Mouse (Mus musculus) heart, adult 2 months (tissue): Measurements from ENCODE around the gene Ppp2r3a. TPM values are rescaled to one million over a fixed set of nuclear protein-coding genes. Genes with fewer than 3 reads are reported as not detected.

Source experiments
- DNase-seq, 2 experiments: peaks; one replicate each; pipeline ENCODE4 v3.0.0; 2021
- H3K27ac ChIP-seq: fragments of 200-600 bp; 2 replicates; pipeline ENCODE4 v1.8.1; 2022
- H3K27me3 ChIP-seq: fragments of 200-500 bp; 2 replicates; pipeline ENCODE4 v1.6.1; 2012; ENCODE audit warnings: mild to moderate bottlenecking, low read length, inconsistent platforms, mixed read lengths; ENCODE audit not compliant: control insufficient read depth, insufficient read depth
- H3K36me3 ChIP-seq: fragments of 200-500 bp; 2 replicates; pipeline ENCODE4 v1.6.1; 2012; ENCODE audit warnings: low read length, inconsistent platforms; ENCODE audit not compliant: control insufficient read depth, insufficient read depth
- H3K4me1 ChIP-seq: fragments of 200-500 bp; 2 replicates; pipeline ENCODE4 v1.6.1; 2011; ENCODE audit warnings: low read length; ENCODE audit not compliant: control insufficient read depth, insufficient read depth
- H3K4me3 ChIP-seq: fragments of 200-600 bp; 2 replicates; pipeline ENCODE4 v1.8.1; 2022
- H3K79me2 ChIP-seq: fragments of 200-500 bp; replicated peaks from 2 replicates; pipeline ENCODE4 v1.6.1; 2012; ENCODE audit warnings: mild to moderate bottlenecking, inconsistent platforms, low read length, moderate library complexity, mixed read lengths; ENCODE audit not compliant: control insufficient read depth, insufficient read depth
- H3K9ac ChIP-seq: fragments of 200-500 bp; 2 replicates; pipeline ENCODE4 v1.6.1; 2012; ENCODE audit warnings: low read depth, mild to moderate bottlenecking, control low read depth, inconsistent platforms, low read length, mixed read lengths
- CTCF ChIP-seq: fragments of 200-600 bp; IDR thresholded peaks from 2 replicates; pipeline ENCODE4 v1.8.1; 2022; ENCODE audit warnings: antibody characterized with exemption, mild to moderate bottlenecking, moderate library complexity
- EP300 ChIP-seq: fragments of 200-500 bp; IDR thresholded peaks from 2 replicates; pipeline ENCODE4 v1.6.1; 2011; ENCODE audit warnings: low read depth, low read length, control low read depth; ENCODE audit not compliant: insufficient read depth
- POLR2A ChIP-seq: fragments of 200-500 bp; IDR thresholded peaks from 2 replicates; pipeline ENCODE4 v1.6.1; 2011; ENCODE audit warnings: mild to moderate bottlenecking, low read depth, low read length, control low read depth; ENCODE audit not compliant: insufficient read depth
- WGBS: fragments of 180-500 bp; shearing (Covaris S2); methylation state at CpG from one replicate; pipeline ENCODE4 v1.1.7; 2018; 5-methylcytosine and 5-hydroxymethylcytosine counted together
- intact Hi-C: fragments of 180-260 bp; cut with DNase I; formaldehyde crosslinking; loops from one replicate; pipeline ENCODE4 v1.15.1; 2025
- polyA plus RNA-seq: library from polyadenylated mRNA; depleted of rRNA; stranded (reverse); fragments of >200 nt; gene quantifications from 2 replicates; pipeline ENCODE4 v1.2.3, GENCODE M21; 2012
- total RNA-seq, 2 experiments: library from RNA; stranded (reverse); gene quantifications; 2 replicates each; pipeline ENCODE4 v1.2.3; 2021

Ppp2r3a gene
- total and polyA plus RNA-seq, 3 experiments = 51.7 to 215 (median 179) TPM

GRCm38 (mm10) chr9:101280867-101281266 lies 29.3 kb upstream of the Ppp2r3a start:
- Histone ChIP-seq H3K4me1 (no peaks in the 10 kb centered on the region), H3K79me2 (no peaks in the 10 kb centered on the region), H3K27me3 (no peaks in the 10 kb centered on the region), H3K9ac (no peak overlapping the region), H3K36me3 (no peaks in the 10 kb centered on the region), H3K4me3 (no peak overlapping the region), H3K27ac (no peak overlapping the region)
- 58% methylated on average over 6 of the region's 6 CpGs for WGBS
- TF ChIP-seq CTCF = no peak
- TF ChIP-seq EP300 = no peak
- no peak for TF ChIP-seq POLR2A
- no peak for DNase-seq
- intact Hi-C loops = no loop called here

- H3K4me1 ChIP-seq = no peaks in the 10 kb centered on the region
- 80% methylated on average over 10 of the region's 10 CpGs for WGBS
- no peak overlapping the region for H3K9ac ChIP-seq
- no peaks in the 10 kb centered on the region for H3K27me3 ChIP-seq
- DNase-seq = no peak
- no peaks in the 10 kb centered on the region for H3K79me2 ChIP-seq
- H3K4me3 ChIP-seq = no peak overlapping the region
- TF ChIP-seq EP300 (no peak), CTCF (no peak), POLR2A (no peak)
- no peak overlapping the region for H3K27ac ChIP-seq
- intact Hi-C loops = no loop called here
- no peaks in the 10 kb centered on the region for H3K36me3 ChIP-seq
Measured at GRCm38 (mm10) chr9:101280211-101280610, 28.6 kb upstream of the Ppp2r3a start.

GRCm38 (mm10) chr9:101272715-101273114 lies 21.1 kb upstream of the Ppp2r3a start:
- Histone ChIP-seq H3K27ac (no peak overlapping the region), H3K9ac (no peak overlapping the region), H3K79me2 (no peaks in the 10 kb centered on the region), H3K4me1 (no peaks in the 10 kb centered on the region), H3K4me3 (no peak overlapping the region), H3K36me3 (no peaks in the 10 kb centered on the region), H3K27me3 (no peaks in the 10 kb centered on the region)
- intact Hi-C loops = no loop called here
- DNase-seq = no peak
- WGBS = 79% methylated on average over 7 of the region's 7 CpGs
- TF ChIP-seq CTCF (no peak), POLR2A (no peak), EP300 (no peak)

- intact Hi-C loops = no loop called here
- TF ChIP-seq POLR2A (no peak), EP300 (no peak), CTCF (no peak)
- Histone ChIP-seq H3K79me2 (no peaks in the 10 kb centered on the region), H3K4me3 (no peak overlapping the region), H3K36me3 (no peaks in the 10 kb centered on the region), H3K4me1 (no peaks in the 10 kb centered on the region), H3K27me3 (no peaks in the 10 kb centered on the region), H3K27ac (no peak overlapping the region), H3K9ac (no peak overlapping the region)
- 59% methylated on average over 5 of the region's 5 CpGs for WGBS
- no peak for DNase-seq
Measured at GRCm38 (mm10) chr9:101270020-101270419, 18.4 kb upstream of the Ppp2r3a start.

GRCm38 (mm10) chr9:101266043-101266442 lies 14.4 kb upstream of the Ppp2r3a start:
- H3K4me3 ChIP-seq = no peak overlapping the region
- no peaks in the 10 kb centered on the region; the same call in 1 of the 2 replicates for H3K36me3 ChIP-seq
- TF ChIP-seq CTCF (no peak), POLR2A (no peak), EP300 (no peak)
- H3K27me3 ChIP-seq = no peaks in the 10 kb centered on the region
- no peak overlapping the region for H3K27ac ChIP-seq
- no peak overlapping the region for H3K9ac ChIP-seq
- WGBS = 65% methylated on average over 8 of the region's 8 CpGs
- H3K4me1 ChIP-seq = peaks cover 2% of the 10 kb centered on the region; the same call in 1 of the 2 replicates
- no peak for DNase-seq
- intact Hi-C loops = no loop called here
- H3K79me2 ChIP-seq = no peaks in the 10 kb centered on the region

GRCm38 (mm10) chr9:101265546-101265945 lies 14.0 kb upstream of the Ppp2r3a start:
- TF ChIP-seq EP300 (no peak), POLR2A (no peak), CTCF (no peak)
- no peaks in the 10 kb centered on the region for H3K79me2 ChIP-seq
- H3K27ac ChIP-seq = no peak overlapping the region
- no peaks in the 10 kb centered on the region for H3K27me3 ChIP-seq
- H3K4me1 ChIP-seq = peaks cover 2% of the 10 kb centered on the region; the same call in 1 of the 2 replicates
- H3K36me3 ChIP-seq = no peaks in the 10 kb centered on the region; the same call in 1 of the 2 replicates
- H3K4me3 ChIP-seq = no peak overlapping the region
- 60% methylated on average over 6 of the region's 6 CpGs for WGBS
- intact Hi-C loops = no loop called here
- no peak overlapping the region for H3K9ac ChIP-seq
- DNase-seq = no peak
